In the genomic region with DNA sequence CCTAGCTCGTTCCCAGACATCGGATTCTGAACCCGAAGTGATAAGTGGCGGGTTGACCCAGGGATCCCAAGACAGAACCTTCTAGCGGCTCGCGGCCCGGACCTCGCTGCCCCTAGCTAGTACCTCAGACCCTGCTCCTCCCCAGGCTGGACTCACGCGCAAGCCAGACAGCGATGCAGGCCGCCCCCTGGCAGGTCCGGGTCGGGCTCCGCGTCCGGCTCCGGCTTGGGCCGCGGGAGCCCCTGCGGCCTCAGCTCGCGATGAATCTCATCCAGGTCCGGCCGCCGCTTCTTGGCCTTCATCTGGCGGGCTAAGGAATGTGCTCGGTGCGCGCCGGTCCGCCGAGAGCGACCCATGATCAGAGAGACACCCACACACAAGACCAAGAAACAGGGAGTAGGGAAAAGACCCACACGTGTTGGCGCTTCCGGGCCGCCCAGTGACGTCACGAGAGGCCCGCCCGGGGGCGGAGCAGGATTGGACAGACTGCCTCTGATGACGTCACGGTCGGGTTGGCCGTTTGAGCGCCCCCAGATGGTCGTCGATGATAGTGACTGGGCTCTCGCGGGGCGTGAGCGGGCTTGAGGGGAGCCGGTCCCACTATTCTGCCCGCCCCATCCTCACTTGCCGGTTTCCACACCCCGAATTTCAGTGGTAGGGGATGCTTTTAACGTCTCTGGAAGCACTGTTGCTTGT, we compare ENCODE assay signal across 8 mouse cellular contexts. TPM values are rescaled to one million over a fixed set of nuclear protein-coding genes. Genes with fewer than 3 reads are reported as not detected.
DNase-seq lines count a peak whose midpoint lies in the region; ATAC-seq lines count a peak whose summit lies in the region.

Gene Zfp593 (minus strand): TSS at position 445 of the 696 bp plus-strand sequence.

- no peaks in the 10 kb centered on the region for H3K9me3 ChIP-seq in hindbrain, embryonic 11.5 days (ENCODE audit: control insufficient read depth, low read length)

- peaks cover 18% of the 10 kb centered on the region for H3K27me3 ChIP-seq in hindbrain, embryonic 11.5 days (ENCODE audit: control insufficient read depth, insufficient read depth, low read length)

- peak within 1 kb of the TSS; percentile 30; the same call in 1 of the 2 replicates for H3K27ac ChIP-seq in hindbrain, embryonic 11.5 days (ENCODE audit: low read depth, low read length)

- H3K36me3 ChIP-seq in hindbrain, embryonic 11.5 days (ENCODE audit: control insufficient read depth, insufficient read depth, low read length), result no peaks in the 10 kb centered on the region

- H3K4me3 ChIP-seq in hindbrain, embryonic 11.5 days (ENCODE audit: low read depth, low read length), result peak within 1 kb of the TSS; percentile 84

- peak; percentile 97 for DNase-seq in MN1 (ENCODE audit: low spot score)
- peak; percentile 95 for DNase-seq in cerebellum, adult 9-10 months
- DNase-seq in hindbrain, embryonic 11.5 days (ENCODE audit: low spot score), result peak; percentile 97
- peak; percentile 97 to 98 for DNase-seq in layer of hippocampus, postnatal 10 days (ENCODE audit: low spot score in 2 of 2)
- peak; percentile 96 for DNase-seq in lung, postnatal 10 days
- peak; percentile 94 for DNase-seq in ovary, postnatal 36 days (ENCODE audit: low spot score)
- peak; percentile 97 for DNase-seq in thymus, postnatal 25 days

- H3K9ac ChIP-seq in hindbrain, embryonic 11.5 days (ENCODE audit: low read depth, low read length), result peak within 1 kb of the TSS; percentile 79

- WGBS in hindbrain, embryonic 11.5 days, result under 1% methylated on average over 60 of the region's 60 CpGs

- H3K4me1 ChIP-seq in hindbrain, embryonic 11.5 days (replicated peaks; ENCODE audit: control insufficient read depth, insufficient read depth, low read length), result peaks cover 7% of the 10 kb centered on the region

- peak within 1 kb of the TSS; percentile 95 for H3K4me2 ChIP-seq in hindbrain, embryonic 11.5 days (replicated peaks; ENCODE audit: low read depth, low read length)

- ATAC-seq in frontal cortex, adult (ENCODE audit: low TSS enrichment), result peak; percentile 83
- peak; percentile 64 for ATAC-seq in hindbrain, embryonic 11.5 days (ENCODE audit: low FRiP score)

RNA-seq across cellular contexts. Expression of gene Zfp593, which starts in this region (rescaled TPM):
- 18.3 and 20.4 TPM in 2 replicates for polyA plus RNA-seq in hindbrain, embryonic 11.5 days (2014; fragmentation: Nextera tagmentation; extraction: Ambion mirVana)
- 10 to 100 TPM; 11.1 to 12.5 TPM for total RNA-seq in layer of hippocampus, postnatal 10 days (2021)

Comparison
In these comparisons a context has a peak if more than half of its experiments do, and no peak if none do; other contexts are left out.
1. Peak in every context shown above with its lines: DNase-seq, ATAC-seq, H3K4me3 ChIP-seq and H3K27ac ChIP-seq.